Mouse (Mus musculus) adrenal gland, adult 18-20 months (tissue): ENCODE results near the gene Nhlh1. TPM values are rescaled to one million over a fixed set of nuclear protein-coding genes. Genes with fewer than 3 reads are reported as not detected.

Experiments
- DNase-seq, 2 experiments: peaks; one replicate each; pipeline ENCODE4 v3.0.0; 2021 to 2022; ENCODE audit warnings: low spot score in 2 of 2
- long read RNA-seq, 2 experiments: library from polyadenylated mRNA; stranded (forward); transcript quantifications; one replicate each; pipeline ENCODE4 v2.0.0; 2021
- total RNA-seq, 2 experiments: library from RNA; stranded (reverse); gene quantifications; 1 replicate in 1 of 2; 2 replicates in 1 of 2; pipeline ENCODE4 v1.2.3; 2021

The Nhlh1 gene
- total RNA-seq: not detected
- long read RNA-seq, experiment 1: 0 reads
- long read RNA-seq, experiment 2: 0 reads

DNA sequence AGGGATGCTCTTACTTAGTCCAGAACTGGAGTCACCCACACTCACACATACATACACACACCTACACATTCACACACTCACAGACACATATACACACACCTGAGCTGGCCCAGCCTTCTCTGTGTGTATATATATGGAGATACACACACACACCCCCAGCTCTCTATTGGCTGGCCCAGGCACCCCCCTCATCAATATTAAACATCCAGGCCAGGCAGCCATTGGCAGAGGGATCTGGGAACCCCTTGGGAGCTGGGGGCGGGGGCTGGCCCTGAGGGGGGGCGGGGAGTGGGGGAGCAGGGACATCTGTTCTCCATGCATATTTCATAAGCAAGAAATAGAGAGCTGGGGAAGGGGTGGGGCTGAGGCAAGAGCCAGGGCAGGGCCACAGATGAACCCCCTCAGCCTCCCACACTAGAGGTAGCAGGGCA lies at the start of gene Nhlh1:
Gene Nhlh1, minus strand, starts transcription at position 83 of the 431 bp plus-strand sequence.
- no peak for DNase-seq

DNA sequence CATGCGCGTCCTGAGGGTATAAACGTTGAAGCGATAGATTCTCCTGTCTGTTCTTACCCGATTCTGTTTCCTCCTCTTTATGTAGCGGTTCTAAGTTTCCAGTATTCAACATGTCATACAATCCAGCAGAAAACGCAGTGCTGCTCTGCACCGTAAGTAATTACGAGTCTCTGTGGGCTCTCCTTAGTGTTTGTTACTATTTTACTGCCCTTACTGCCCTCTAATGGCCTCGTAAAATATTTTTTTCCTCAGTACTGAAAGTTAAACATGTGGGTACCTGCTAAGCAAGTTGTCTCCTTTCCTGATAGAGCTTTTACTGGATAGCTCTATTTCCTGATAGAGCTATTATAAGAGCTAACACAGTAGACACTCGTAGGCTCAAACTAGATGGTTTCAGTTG lies 47.7 kb upstream of the Nhlh1 start:
- no peak for DNase-seq

DNA sequence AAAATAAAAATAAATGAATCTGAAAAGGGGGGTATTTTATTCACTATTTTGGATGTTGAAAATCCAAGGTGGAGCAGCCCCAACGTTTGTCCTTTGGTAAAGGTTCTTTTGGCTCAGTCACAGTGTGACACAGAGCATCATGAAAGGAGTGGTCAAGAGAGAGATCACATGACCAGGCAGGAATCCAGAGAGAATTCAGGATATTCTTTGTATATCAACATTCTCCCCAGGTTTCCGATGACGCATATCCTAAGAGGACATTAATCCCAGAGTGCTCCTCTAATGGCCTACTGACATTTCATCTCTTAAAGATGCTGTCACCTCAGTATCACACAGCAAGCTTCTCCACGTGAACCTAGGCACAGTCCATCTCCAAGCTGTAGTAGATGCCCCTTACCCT lies 46.2 kb upstream of the Nhlh1 start:
- no peak for DNase-seq

DNA sequence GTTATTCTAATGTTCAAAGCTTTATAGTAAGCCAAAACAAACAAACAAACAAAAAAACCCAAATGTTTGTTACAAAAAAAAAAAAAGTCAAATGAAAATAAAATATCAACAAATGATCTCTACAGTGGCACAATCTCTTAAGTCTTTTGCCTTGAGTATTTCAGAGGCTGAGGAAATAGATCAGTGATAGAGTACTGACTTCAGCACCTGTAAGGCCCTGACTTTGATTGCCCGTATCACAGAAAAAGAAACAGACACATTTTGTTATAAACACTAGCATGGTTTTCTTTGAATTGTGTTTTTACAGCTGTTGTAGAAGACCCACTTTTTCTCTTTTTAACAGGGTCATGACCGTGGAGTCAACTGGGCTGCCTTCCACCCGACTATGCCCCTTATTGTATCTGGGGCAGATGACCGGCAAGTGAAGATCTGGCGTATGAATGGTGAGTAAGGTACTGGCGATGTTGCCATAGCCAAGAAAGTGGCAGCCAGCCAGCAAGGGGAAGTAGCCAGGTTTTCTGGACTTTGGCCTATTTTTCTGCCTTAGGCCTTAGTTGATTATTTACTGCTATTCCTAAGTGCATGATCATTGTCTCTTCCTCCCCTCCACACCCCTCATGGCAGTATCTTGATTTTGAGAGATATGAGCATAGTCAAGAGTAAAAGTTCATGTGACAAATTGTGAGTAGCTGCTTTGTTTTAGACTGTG lies 42.1 kb upstream of the Nhlh1 start:
- DNase-seq: no peak

DNA sequence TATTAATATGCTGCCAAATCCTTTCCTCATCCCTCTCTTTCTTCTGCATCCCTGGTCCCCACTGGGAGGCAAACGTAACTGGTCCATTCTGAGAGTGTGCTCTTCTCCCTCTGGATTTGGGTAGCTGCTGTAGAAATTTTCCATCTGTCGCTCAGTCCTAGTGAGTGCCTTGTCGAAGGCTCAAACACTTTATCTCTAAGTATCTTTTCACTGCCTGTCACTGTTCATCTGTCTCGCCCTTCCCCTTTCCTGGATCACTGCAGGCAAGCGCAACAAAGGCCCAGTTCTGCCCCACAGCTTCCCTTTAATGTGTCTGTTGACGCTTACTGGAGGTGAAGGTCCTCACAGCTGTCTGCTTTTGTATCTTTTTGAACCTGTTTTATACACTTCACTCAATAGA lies 37.8 kb upstream of the Nhlh1 start:
- no peak for DNase-seq

DNA sequence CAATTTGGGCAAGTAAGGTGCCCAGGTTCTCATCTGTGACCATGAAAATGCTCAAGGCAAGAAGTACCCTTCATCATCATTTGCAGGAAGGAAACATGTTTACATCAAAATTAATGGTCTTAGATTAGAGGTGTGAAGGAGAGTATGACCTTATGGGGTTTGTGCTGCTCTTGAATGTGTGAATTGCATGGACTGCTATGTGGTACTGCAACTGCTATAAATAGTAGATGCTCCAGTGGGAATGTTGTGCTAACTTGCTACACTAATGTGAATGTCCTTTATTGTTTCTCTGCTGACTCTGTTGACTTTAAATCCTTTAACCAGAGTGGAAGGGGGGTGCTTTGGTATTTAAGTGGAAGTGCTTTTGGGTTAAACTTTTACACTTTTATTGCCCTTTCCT lies 36.9 kb upstream of the Nhlh1 start:
- DNase-seq: no peak

DNA sequence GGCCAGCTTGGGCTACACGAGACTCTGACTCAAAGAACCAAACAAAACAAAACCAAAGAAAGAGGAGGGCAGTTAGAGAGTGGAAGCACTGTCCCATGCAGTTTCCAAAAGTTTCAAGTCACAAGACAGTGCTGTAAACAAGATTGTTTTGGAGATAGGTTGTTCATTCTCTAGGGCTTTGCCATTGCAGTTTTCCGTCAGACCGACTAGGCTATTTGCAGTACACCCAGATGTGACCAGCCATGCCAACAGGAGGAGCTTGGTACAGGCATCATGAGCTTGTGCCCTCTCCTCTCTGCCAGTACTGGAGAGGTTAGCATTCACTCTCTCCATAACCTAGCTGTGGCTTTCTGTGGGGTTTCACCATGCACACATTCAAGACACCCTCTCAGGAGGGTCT lies 36.1 kb upstream of the Nhlh1 start:
- no peak for DNase-seq

DNA sequence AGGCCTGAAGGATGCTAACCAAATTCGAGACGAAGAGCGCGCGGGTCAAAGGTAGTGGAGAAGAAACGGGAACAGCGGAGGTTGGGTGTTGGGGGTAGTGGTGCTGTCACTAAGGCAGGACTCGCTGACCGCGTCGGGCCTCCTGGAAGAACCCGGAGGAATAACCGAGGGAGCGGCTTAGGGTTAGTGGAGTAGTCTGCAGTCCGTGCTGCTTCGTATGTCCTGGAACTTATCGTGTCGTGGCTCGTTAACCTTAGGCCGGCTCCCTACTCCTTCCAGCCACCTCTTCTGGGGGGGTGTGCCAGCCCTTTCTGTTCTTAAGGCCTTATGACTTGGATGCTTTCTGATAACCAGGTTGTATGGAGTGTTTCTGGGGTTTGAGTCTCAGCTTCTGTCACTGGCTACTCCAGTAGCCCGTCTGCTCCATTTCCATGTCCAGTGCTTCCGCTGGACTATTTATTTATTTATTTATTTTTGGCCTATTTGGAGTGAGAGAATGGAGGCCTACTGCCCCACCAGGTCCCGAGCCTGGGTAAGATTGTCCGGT lies 25.6 kb upstream of the Nhlh1 start:
- no peak for DNase-seq

DNA sequence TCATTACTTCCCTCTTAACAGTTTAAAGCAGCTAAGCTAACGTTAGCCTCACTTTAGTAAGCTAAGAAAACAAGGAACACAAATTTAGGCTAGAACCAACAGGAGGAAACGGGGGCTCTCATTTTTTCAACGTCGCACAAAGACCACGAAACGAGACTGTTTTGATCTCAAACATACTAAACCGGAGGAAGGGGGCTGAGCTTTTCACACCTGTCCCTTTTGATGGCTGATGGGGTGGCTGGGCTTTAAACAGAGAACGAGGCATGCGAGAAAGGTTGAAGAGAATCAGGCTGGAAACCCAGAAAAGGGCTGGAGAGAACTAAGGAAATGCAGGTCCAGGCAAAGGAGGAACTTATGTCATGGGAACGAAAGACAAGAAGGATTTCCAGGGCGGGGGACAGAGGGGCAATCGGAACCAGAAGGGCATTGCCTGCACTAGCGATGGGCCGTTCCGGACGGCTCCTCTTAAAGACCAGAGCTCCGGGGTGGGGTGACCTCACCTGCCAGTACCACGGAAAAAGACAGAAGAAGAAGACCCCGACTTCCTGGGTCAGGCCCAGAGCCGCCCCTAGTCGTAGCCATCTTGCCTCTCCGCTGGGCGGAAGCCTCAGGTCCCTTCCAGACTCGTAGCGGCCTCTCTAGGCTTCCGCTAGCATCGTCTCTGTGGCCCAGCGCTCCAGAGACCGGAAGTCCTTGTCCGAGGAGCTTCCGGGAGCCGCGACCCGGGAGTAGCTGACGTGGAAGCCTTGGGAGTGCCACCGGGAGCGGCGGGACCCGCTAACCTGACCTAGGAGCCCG lies 24.9 kb upstream of the Nhlh1 start, which contains the start of the genes Copa and Ncstn:
Gene Copa, plus strand, starts transcription at position 429 of the 798 bp plus-strand sequence.
Gene Ncstn, minus strand, starts transcription at position 695 of the 798 bp plus-strand sequence.
- peak; percentile 83 to 84 for DNase-seq

DNA sequence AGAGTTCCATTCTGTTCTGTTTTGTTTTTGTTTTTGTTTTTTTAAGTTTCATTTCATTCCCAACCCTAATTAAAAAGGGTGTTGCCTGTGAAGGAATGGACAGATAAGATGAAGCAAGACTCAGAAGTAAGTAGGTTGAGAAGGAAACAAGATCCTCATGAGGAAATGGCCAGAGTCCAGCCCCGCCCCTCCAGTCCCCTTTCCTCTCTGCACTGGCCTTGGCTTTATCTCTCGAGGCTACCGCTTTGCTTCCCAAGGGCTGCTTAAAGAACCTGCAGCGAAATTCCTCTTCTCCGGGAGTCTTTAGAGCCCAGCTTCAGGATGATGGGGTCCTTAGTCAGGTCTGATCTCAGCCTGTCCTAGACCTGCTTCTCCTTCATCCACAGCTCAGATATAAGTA lies 20.6 kb upstream of the Nhlh1 start:
- peak in 1 of 2 experiments; percentile 21 for DNase-seq

DNA sequence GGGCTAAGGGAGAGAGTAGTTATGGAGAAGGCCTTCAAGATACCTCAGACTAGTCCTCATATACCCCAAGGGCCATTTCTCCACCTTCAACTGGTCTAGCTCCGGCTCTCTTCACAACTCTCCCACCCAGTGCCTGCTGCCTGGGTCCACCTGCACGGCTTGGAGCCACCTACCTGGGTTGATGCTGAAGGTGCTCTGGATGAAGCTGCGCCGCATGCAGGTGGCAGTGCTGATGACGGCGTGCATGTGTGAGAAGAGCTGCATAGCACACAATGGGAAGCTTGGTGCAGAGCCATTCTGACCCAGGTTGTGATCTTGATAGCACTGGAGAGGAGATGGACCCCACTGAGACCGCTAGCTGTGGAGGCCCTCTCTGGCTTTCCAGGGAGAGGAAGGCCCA lies 15.2 kb upstream of the Nhlh1 start:
- no peak for DNase-seq

DNA sequence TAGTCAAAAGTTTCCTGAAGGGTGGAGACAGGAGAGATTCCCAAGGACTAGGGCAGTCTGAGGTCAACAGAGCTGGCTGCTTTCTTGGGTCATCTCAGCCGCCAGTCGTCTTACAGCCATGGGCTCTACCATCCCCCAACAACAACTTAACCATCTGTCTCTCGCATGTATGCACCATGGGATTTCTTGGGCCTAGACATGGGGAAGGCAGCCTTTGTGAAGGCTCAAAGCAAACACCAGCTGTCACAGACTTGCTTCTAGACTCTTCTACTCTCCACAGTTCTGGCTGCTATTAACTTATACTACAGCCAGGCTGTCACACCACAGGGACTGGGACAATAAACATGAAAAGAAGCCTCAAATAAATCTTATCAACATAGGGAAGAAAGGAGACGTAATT lies 14.2 kb upstream of the Nhlh1 start:
- no peak for DNase-seq

DNA sequence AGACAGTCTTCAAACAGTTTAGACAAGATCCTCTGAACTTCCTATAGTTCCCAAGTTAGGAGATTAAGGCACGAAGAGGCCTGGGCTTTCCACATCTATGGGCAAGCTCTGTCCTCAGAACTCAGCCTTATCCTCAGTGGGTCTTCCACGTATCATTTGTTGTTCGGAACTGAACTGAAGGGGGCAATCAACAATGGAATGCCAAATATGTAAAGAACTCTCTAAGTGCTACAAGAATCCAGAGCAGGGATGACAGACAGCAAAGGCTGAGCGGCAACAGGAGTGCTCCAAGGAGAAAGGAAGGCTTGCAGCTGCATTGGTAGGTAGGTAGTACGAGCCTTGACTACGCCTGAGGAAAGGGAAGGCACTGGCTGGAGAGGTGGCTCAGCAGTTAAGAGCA lies 12.9 kb upstream of the Nhlh1 start:
- no peak for DNase-seq

DNA sequence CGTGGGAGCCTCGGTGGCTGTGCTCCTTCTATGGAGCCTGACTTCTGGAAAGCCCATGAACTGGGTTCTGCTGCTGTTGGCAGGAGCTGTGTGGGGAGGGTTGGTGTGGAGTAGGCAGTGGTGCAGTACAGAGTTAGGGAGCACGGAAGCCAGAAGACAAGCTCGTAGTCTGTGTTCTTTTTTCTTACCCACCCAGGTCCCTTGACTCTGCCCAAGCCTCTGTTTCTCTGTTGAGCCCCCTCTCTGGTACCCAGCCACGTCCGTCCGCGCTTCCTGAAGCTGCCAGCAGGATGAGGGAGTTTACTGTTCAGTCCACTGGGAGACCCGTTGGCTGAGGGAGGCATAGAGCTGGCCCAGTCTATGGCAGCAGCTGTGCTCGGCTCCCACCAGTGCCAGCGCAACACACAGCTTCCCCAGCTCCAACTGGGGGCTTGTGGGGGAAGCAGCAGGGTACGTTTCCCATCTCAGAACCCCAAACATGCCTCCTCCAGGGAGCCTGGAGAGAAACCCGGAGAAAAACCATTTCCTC lies 7.3 kb upstream of the Nhlh1 start:
- no peak for DNase-seq

DNA sequence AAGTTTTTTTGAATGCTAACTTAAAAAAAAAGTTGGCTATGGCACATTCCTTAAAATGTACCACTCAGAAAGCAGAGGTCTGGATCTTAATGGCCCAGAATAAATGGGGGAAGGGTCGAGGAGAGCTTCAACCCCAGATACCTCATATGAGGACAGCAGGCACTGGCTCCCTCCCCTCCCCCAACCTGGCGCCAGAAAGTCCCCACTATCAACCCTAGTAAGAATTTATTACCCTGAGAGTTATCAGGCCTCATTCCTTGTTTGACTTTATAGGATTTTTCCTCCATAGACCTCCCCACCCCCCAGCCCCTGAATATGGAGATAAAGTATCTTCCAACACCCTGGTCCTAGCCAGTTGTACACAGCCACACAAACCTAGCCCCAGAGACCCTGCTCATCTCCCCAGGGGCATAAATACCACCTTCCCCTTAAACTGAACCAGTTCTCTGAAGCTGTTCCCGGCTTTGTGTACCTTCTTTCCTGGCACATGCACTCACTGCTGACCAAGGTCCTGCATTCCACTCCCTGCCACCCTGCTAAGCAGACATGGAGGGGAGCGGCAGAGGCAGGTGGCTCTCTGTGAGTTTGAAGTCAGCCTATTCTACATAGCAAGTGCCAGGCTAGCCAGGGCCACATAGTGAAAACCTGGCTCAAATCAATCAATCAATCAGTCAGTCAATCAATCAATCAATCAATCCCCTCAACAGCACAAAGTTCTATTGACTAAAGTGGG lies 6.1 kb upstream of the Nhlh1 start:
- no peak for DNase-seq

DNA sequence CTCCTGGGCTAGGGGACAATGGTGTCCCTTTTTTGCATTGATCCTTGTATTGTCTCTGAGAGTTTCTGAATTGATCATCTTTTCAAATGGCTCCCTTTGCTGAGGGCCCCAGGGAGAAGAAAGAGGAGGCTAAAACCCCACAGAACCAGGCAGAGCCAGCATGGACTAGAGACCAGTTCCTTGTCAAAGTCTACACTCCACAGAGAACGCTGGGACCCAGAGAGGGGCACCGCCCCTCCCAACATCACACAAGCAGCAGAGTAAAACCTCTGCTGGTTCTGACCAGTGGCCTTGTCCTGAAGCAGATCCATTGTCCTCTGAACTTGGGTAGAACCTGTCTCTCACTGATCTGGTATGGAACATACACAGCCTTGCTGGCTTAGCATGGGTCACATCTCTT lies 4.7 kb upstream of the Nhlh1 start:
- no peak for DNase-seq

DNA sequence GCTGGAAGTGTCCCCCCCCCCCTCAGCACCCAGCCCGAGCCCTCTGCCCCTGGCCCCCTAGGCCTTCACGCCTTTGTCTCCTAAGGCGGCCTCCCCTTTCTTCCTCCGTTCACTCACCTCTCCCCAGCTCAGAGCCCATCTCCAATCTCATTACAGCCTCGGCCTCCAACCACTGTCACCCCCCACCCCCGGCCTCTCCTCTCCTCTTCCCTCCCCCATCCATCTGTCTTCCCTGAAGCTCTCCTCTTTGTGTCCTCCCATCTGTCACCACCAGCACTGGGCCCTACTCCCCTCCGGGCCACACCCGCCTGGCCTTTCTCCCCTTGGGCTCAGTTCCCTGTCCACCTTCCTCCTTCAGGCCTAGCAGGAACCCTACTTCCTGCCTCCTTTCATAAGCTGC lies 3.8 kb upstream of the Nhlh1 start:
- no peak for DNase-seq

DNA sequence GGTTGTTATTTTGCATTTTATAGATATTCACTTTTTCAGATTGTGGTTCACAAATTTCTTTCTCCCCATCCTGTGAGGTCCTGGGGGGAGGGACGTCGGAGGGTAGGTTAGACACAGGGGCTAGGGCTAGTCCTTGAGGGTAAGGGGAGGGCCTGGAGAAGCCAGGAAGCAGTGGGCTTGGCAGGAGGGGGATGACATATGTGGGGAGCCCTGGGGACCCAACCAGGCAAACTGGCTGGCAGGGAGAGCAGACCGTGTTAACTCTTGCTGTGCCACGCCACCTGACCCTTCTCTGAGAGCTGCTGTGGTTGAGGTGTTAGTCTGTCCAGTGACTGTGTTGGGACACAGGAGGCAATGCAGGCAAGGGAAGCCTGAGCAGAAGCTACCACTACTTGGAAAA lies 3.3 kb upstream of the Nhlh1 start:
- no peak for DNase-seq

DNA sequence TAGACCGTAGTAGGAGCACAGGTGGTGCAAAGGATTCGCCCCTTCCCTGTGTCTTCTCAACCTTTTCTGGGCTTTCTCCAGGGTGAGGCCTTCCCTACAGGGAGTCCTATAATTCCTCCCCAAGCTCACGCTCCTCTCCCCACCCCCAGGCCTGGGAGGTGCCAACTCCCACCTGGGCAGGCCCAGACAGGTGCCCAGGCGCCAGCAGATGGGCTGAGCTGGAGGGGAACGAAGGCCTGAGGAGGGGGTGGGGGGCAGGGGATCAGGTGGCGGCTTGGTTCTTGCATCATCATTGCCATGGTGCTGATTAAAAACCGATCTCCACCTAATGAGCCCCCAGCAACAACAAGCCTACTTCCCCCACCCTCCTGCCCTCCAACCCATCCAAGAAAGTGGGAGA lies 1.5 kb upstream of the Nhlh1 start:
- DNase-seq: no peak

DNA sequence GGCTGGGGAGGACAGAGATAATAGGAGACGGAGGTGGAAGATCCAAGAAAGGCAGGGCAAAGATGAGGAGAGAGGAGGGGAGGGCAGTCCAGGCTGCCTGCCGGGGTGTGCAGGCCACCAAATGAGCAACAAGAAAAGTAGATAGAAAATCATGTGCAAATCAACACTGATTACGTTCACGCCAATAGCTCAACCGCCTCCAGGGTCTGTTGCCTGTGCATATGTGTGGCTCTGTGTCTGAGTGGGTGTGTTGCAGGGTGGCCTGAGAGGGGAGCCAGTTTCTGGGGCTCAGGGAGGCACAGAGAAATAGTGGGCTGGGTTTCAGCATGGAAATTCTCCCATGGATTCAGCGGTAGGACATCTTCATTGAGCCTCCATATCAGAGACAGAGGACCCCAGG lies 948 bp upstream of the Nhlh1 start:
- DNase-seq: no peak

DNA sequence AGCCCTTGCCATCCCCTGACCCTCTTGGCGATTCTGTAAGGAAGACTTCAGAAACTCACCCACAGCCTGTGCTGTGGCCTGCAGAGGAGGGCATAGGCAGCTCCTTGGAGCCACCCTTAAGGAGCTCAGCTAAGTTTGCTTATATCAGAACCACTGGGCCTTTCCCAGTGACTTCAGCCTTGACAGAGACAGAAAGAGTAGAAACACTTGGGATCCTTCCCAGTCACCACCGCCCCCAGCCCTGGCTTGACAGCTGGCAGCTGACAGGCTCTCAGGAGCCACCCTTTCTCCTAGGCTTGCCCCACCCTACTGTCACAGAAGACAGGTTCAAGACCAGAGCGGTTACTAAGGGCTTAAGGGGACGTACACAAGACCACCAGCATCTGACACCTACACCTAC lies 1.1 kb downstream of the Nhlh1 start:
- DNase-seq: no peak
